Mouse (Mus musculus) splenic B cell, adult 2 months (primary cell): ENCODE results near the gene Atpaf2.

ENCODE experiments used
- DNase-seq: peaks from one replicate; pipeline ENCODE4 v3.0.0-alpha.2; 2011; ENCODE audit warnings: low read depth, low spot score
- H3K27me3 ChIP-seq: 2 replicates; pipeline ENCODE4 v1.6.1; 2012; ENCODE audit warnings: mild to moderate bottlenecking, low read length, moderate library complexity, mixed read lengths; ENCODE audit not compliant: control insufficient read depth, poor library complexity, insufficient read depth, severe bottlenecking
- H3K36me3 ChIP-seq: 2 replicates; pipeline ENCODE4 v1.6.1; 2012; ENCODE audit warnings: mild to moderate bottlenecking, low read length, moderate library complexity, mixed read lengths; ENCODE audit not compliant: control insufficient read depth, poor library complexity, insufficient read depth, severe bottlenecking

Atpaf2 gene

DNA sequence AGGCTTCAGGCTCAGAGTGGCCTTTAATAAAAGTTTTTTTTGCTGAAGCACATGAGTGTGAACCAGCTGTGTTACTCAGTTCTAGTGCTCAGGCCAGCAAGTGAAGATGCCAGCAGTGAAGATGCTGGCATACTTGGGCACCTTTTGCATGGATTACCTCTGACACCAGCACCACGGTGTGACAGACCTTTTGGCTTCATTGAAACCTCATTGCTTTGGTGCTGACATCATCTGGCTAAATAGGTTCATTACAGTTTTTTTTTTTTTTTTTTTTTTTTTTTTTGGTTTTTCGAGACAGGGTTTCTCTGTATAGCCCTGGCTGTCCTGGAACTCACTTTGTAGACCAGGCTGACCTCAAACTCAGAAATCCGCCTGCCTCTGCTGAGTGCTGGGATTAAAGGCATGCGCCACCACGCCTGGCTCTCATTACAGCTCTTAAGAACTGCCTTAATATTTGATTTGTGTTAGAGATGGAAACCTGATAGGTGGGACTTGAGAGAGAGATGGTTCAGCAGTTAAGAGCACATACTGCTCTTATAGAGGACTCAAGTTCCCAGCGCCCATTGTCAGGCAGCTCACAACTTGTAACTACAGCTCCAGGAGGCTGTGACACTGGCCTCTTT, 3.9 kb upstream of the Atpaf2 start:
- Histone ChIP-seq H3K27me3 (no peaks in the 10 kb centered on the region), H3K36me3 (no peaks in the 10 kb centered on the region)
- DNase-seq, result peak; percentile 60

GRCm38 (mm10) chr11:60418473-60418803, 181 bp upstream of the Atpaf2 start:
- Histone ChIP-seq H3K27me3 (no peaks in the 10 kb centered on the region), H3K36me3 (no peaks in the 10 kb centered on the region)
- DNase-seq, result peak; percentile 8

DNA sequence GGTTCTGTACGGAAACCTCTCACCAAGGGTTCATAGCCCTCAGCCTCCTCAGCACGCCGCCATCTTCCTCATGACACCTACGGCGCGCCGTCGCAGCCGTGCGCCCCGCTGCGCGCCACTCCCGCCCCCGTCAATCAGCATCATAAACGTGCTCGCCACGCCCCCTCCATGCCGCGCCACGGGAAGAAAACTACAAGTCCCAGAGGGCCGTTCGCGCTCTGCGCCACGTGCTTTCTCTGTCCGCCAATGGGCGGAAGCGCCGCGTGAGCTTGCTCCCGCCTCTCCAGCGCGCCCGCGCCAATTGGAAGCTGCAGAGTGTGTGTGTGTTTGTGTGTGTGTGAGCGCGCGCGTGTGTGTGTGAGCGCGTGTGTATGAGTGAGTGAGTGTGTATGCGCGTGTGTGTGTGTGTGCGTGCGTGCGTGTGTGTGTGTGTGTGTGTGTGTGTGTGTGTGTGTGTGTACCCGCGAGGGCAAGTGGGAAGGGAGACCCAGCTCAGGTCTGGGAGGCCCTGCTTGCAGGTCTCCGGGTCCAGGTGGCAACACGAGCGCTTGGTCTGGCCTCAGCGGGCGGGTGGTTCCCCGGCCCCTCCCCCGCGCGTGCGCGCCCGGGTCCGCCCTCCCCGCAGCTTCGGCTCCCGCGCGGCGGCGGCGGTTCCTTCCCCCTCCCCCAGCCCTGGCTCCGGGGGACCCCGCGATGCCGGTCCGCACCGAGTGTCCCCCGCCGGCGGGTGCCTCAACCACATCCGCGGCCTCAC, 1.1 kb downstream of the Atpaf2 start, which contains the start of gene Gid4:
Gid4 (plus strand) TSS at position 183 of the 754 bp plus-strand sequence.
- no peaks in the 10 kb centered on the region for H3K36me3 ChIP-seq
- H3K27me3 ChIP-seq, result no peaks in the 10 kb centered on the region
- DNase-seq, result peak; percentile 100

DNA sequence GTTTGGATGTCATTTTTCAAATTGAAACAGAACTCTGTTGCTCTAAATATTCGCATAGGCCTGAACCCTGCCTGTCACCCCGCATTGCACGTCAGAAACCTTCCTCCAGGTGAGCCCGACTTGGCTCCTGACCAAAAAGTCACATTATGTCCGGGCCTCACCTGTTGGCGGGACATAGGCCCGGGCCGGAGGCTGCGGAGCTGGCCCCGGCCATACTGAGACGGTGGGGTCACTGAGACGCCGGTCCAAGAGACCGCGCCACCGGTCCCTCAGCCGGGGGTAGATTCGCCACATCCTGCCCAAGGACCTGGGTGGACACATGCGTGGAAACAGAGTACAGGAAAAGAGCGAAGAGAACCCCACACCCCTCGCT, 1.7 kb downstream of the Atpaf2 start:
- H3K36me3 ChIP-seq, result 0 out of 2 replicates have a peak, but pooled peaks cover 2% of the 10 kb centered on the region
- DNase-seq, result no peak

GRCm38 (mm10) chr11:60412921-60413320, 5.3 kb downstream of the Atpaf2 start:
- Histone ChIP-seq H3K36me3 (peaks cover 6% of the 10 kb centered on the region; the same call in 1 of the 2 replicates), H3K27me3 (no peaks in the 10 kb centered on the region)
- DNase-seq, result no peak

More for the DNA sequence above, 1.7 kb downstream of the Atpaf2 start:
- no peaks in the 10 kb centered on the region for H3K27me3 ChIP-seq

DNA sequence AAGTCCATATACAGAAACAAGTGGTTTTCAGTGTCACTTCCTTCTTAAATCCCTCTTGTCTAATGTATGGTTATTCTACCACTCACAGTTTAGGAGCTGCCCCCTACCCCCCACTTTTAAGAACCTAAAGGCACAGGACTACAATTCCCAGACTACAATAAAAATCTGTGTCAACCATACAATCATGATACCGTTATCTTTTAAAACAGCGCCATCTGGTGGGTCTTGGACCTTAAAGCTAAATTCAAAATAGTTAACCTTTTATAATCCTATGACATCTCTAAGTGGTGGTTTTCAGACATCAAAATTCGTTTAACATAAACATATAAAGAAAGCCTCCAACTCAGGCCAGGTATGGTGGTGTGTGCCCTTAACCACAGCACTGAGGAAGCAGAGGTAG, 6.1 kb downstream of the Atpaf2 start:
- Histone ChIP-seq H3K27me3 (no peaks in the 10 kb centered on the region), H3K36me3 (peaks cover 6% of the 10 kb centered on the region)
- peak; percentile 83 for DNase-seq

DNA sequence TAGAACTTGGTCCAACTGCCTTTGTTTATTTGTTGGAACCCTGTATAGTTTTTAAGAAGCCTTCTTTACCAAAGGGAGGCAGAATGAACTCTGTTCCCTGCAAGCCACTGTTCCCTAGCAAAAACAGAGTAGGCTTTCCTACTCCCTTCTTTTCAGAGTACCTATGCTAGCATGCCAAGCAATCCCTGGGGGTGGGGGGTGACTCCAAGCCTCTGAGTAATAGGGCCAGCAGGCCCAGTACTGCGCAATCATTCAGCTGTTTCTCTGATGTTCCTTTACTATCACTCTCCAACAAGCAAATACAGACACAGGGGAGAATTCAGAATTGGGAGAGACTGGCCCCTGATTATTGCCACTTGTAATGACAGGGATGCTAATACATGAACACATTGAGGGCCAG, 11.7 kb downstream of the Atpaf2 start:
- peaks cover 17% of the 10 kb centered on the region for H3K36me3 ChIP-seq
- no peak for DNase-seq
- no peaks in the 10 kb centered on the region for H3K27me3 ChIP-seq

DNA sequence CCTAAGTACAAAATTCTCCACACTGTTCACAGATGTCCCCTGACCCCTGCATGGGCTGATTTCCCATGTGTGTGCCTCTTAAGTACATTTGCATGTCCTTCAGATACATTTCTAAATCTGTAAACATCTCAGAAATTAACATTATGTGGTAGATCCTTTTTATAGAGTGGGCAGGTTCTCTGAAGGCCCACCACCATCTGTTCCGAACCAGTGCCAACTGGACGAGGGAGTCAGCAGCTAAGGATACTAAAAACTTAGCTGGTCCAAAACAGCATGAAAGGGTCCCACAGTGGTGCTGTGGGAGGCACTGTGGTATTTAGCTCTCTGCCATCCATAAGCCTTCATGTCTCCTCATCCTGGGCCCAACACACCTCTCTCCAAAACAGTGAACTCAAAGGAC, 21.1 kb downstream of the Atpaf2 start:
- no peak for DNase-seq
- Histone ChIP-seq H3K27me3 (no peaks in the 10 kb centered on the region), H3K36me3 (peaks cover 2% of the 10 kb centered on the region; the same call in 1 of the 2 replicates)

DNA sequence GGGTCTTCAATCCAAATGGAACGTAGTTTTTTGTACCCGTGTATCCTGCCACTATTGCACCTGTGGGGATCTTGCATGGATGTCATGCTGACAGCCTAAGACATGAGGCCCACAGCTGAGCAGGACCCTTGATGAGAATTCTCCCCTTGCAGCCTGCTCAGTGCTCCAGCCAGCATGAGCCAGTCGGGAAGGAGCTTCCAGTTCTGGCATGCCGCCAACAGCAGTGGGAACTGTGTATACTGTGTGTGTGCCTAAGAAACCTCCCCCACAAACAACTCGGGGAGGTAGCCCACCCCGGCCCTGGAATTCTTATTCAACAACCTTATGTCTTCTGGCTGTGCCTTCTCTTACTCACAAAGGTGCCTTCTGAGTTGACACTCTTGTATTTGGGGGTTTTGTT, 21.7 kb downstream of the Atpaf2 start:
- Histone ChIP-seq H3K36me3 (peaks cover 2% of the 10 kb centered on the region; the same call in 1 of the 2 replicates), H3K27me3 (no peaks in the 10 kb centered on the region)
- no peak for DNase-seq

DNA sequence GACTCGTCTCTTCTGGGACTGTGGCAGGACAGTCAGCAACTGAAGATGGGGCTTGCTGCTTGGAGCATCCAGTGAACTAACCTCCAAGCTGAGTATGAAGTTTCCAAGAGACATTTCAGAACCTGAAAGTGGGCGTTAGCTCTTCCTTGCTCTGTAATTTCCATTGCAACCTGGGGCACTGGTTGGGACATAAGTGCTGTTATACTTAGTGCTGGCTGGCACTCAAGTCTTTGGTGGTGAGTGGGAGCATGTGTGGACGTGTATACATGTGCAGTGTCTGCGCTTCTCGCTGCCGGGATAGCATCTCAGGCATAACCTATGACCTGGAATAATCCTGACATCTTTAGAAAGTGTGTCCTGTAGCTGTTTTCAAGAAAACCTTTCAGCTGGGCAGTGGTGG, 26.9 kb downstream of the Atpaf2 start:
- Histone ChIP-seq H3K36me3 (no peaks in the 10 kb centered on the region), H3K27me3 (no peaks in the 10 kb centered on the region)
- no peak for DNase-seq

GRCm38 (mm10) chr11:60387944-60388343, 30.3 kb downstream of the Atpaf2 start:
- H3K36me3 ChIP-seq, result no peaks in the 10 kb centered on the region
- no peak for DNase-seq

GRCm38 (mm10) chr11:60385946-60386345, 32.3 kb downstream of the Atpaf2 start:
- DNase-seq, result no peak
- H3K27me3 ChIP-seq, result no peaks in the 10 kb centered on the region
- no peaks in the 10 kb centered on the region for H3K36me3 ChIP-seq

More at GRCm38 (mm10) chr11:60387944-60388343, 30.3 kb downstream of the Atpaf2 start:
- H3K27me3 ChIP-seq, result no peaks in the 10 kb centered on the region

- no peaks in the 10 kb centered on the region for H3K36me3 ChIP-seq
- no peaks in the 10 kb centered on the region for H3K27me3 ChIP-seq
- DNase-seq, result no peak
Observed at GRCm38 (mm10) chr11:60384762-60385421, 33.4 kb downstream of the Atpaf2 start.

DNA sequence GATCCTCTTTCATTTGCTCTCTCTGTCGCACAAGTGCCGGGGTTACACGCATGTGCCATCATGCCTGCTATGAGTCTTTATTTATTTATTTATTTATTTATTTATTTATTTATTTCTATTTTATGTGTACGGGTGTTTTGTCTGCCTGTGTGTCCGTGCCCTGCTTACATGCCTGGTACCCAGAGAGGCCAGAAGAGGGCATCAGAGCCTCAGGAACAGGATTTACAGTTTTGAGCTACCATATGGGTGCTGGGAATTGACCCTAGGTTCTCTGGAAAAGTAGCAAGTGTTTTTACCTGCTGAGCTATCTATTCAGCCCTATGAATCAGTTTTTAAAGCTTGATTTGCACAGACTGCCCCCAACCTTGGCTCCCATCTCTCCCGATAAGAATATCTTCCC, 34.7 kb downstream of the Atpaf2 start:
- no peak for DNase-seq
- Histone ChIP-seq H3K36me3 (no peaks in the 10 kb centered on the region), H3K27me3 (no peaks in the 10 kb centered on the region)

DNA sequence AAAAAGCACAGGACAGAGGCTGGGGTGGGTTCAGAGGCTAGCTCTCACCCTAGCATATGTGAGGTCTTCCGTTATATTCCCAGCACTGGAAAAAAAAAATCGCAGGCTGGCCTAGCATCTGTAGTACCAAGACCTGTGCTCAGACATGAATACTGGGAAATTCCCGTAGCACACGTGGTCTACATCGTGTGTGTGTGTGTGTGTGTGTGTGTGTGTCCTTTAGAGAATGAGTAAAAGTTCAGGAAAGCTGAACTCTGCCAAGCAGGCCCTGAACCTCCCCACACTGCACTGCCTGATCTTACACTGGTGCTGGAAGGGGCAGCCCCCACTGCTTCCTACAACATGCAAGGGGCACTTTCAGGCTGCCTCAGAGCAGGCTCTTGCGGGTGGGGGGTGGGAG, 43.8 kb downstream of the Atpaf2 start:
- H3K27me3 ChIP-seq, result no peaks in the 10 kb centered on the region
- DNase-seq, result no peak
- no peaks in the 10 kb centered on the region for H3K36me3 ChIP-seq
